Mouse (Mus musculus): ENCODE results near the gene Erp44. TPM values are rescaled to one million over a fixed set of nuclear protein-coding genes. Genes with fewer than 3 reads are reported as not detected.

Erp44 gene
- polyA plus RNA-seq, 1 experiment from 2014 or later: 66.0 TPM

- Histone ChIP-seq H3K27me3 (ENCODE audit: insufficient read depth, low read length) (no peaks in the 10 kb centered on the region), H3K9me3 (ENCODE audit: low read length) (no peaks in the 10 kb centered on the region), H3K4me2 (ENCODE audit: low read depth, low read length) (no peak overlapping the region), H3K36me3 (replicated peaks; ENCODE audit: insufficient read depth, low read length) (no peaks in the 10 kb centered on the region), H3K27ac (ENCODE audit: low read depth) (no peak overlapping the region), H3K4me3 (ENCODE audit: low read depth, low read length) (no peak overlapping the region), H3K4me1 (ENCODE audit: insufficient read depth) (peaks cover 3% of the 10 kb centered on the region; the same call in 1 of the 2 replicates), H3K9ac (replicated peaks) (0 out of 2 replicates have a peak overlapping the region, but pooled peaks have one; percentile 26)
- ATAC-seq (no peak), DNase-seq (no peak)
- no peak for TF ChIP-seq CTCF (IDR thresholded peaks at IDR 0.05; ENCODE audit: low read depth)
- no peak for TF ChIP-seq EP300 (IDR thresholded peaks at IDR 0.05; ENCODE audit: low read depth)
Observed at GRCm38 (mm10) chr4:48253266-48253665, 26.1 kb downstream of the Erp44 start.

- WGBS (ENCODE audit: insufficient replicate concordance): 88% methylated on average over 2 of the region's 2 CpGs
- ATAC-seq: no peak
- H3K4me2 ChIP-seq (ENCODE audit: low read depth, low read length): no peak overlapping the region
- H3K27me3 ChIP-seq (ENCODE audit: insufficient read depth, low read length): no peaks in the 10 kb centered on the region
- no peak overlapping the region for H3K9ac ChIP-seq (replicated peaks)
- H3K9me3 ChIP-seq (ENCODE audit: low read length): no peaks in the 10 kb centered on the region
- no peak overlapping the region for H3K27ac ChIP-seq (ENCODE audit: low read depth)
- H3K4me3 ChIP-seq (ENCODE audit: low read depth, low read length): no peak overlapping the region
- peaks cover 5% of the 10 kb centered on the region for H3K4me1 ChIP-seq (ENCODE audit: insufficient read depth)
- no peaks in the 10 kb centered on the region for H3K36me3 ChIP-seq (replicated peaks; ENCODE audit: insufficient read depth, low read length)
- TF ChIP-seq CTCF (IDR thresholded peaks at IDR 0.05; ENCODE audit: low read depth) (no peak), EP300 (IDR thresholded peaks at IDR 0.05; ENCODE audit: low read depth) (no peak)
- no peak for DNase-seq
Observed at GRCm38 (mm10) chr4:48244280-48244679, 35.1 kb downstream of the Erp44 start.

- WGBS (ENCODE audit: insufficient replicate concordance): 74% methylated on average over 1 of the region's 1 CpGs
Observed at GRCm38 (mm10) chr4:48243737-48244136, 35.6 kb downstream of the Erp44 start.

DNA sequence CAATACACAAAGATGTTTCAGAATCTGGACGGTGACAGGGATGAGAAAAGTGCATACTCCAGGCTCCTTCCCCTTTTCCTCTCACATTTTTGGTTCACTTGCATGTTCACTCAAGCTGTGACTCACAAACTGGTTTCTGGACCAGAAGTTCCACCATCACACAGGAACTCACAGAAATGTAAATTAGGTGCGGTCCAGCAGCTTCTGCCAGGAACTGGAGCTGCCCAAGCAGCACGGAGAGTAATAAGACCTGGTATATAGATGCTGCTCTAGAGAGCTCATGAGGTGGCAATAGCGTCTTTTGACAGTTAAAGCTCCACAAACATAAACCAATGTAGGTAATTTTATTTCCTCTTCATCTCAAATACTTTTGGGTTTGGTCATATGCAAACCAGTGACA lies 36.9 kb downstream of the Erp44 start:
- DNase-seq: no peak
- Histone ChIP-seq H3K9ac (replicated peaks) (no peak overlapping the region), H3K9me3 (ENCODE audit: low read length) (no peaks in the 10 kb centered on the region), H3K27ac (ENCODE audit: low read depth) (no peak overlapping the region), H3K4me2 (ENCODE audit: low read depth, low read length) (no peak overlapping the region), H3K4me3 (ENCODE audit: low read depth, low read length) (no peak overlapping the region), H3K36me3 (replicated peaks; ENCODE audit: insufficient read depth, low read length) (no peaks in the 10 kb centered on the region), H3K4me1 (ENCODE audit: insufficient read depth) (peaks cover 5% of the 10 kb centered on the region), H3K27me3 (ENCODE audit: insufficient read depth, low read length) (no peaks in the 10 kb centered on the region)
- ATAC-seq: no peak
- no peak for TF ChIP-seq CTCF (IDR thresholded peaks at IDR 0.05; ENCODE audit: low read depth)
- TF ChIP-seq EP300 (IDR thresholded peaks at IDR 0.05; ENCODE audit: low read depth): no peak
- 85% methylated on average over 4 of the region's 4 CpGs for WGBS (ENCODE audit: insufficient replicate concordance)

More at GRCm38 (mm10) chr4:48243737-48244136, 35.6 kb downstream of the Erp44 start:
- no peak for TF ChIP-seq EP300 (IDR thresholded peaks at IDR 0.05; ENCODE audit: low read depth)
- no peak for TF ChIP-seq CTCF (IDR thresholded peaks at IDR 0.05; ENCODE audit: low read depth)
- Histone ChIP-seq H3K4me3 (ENCODE audit: low read depth, low read length) (no peak overlapping the region), H3K4me1 (ENCODE audit: insufficient read depth) (peaks cover 5% of the 10 kb centered on the region), H3K4me2 (ENCODE audit: low read depth, low read length) (no peak overlapping the region), H3K27me3 (ENCODE audit: insufficient read depth, low read length) (no peaks in the 10 kb centered on the region), H3K36me3 (replicated peaks; ENCODE audit: insufficient read depth, low read length) (no peaks in the 10 kb centered on the region), H3K27ac (ENCODE audit: low read depth) (no peak overlapping the region), H3K9ac (replicated peaks) (no peak overlapping the region), H3K9me3 (ENCODE audit: low read length) (no peaks in the 10 kb centered on the region)
- DNase-seq (no peak), ATAC-seq (no peak)

GRCm38 (mm10) chr4:48239046-48239445 lies 40.3 kb downstream of the Erp44 start:
- no peak for ATAC-seq
- WGBS (ENCODE audit: insufficient replicate concordance): 67% methylated on average over 4 of the region's 4 CpGs

GRCm38 (mm10) chr4:48236721-48237120 lies 42.6 kb downstream of the Erp44 start:
- Histone ChIP-seq H3K27me3 (ENCODE audit: insufficient read depth, low read length) (no peaks in the 10 kb centered on the region), H3K36me3 (replicated peaks; ENCODE audit: insufficient read depth, low read length) (peaks cover 9% of the 10 kb centered on the region), H3K4me2 (ENCODE audit: low read depth, low read length) (no peak overlapping the region), H3K27ac (ENCODE audit: low read depth) (no peak overlapping the region), H3K9me3 (ENCODE audit: low read length) (no peaks in the 10 kb centered on the region), H3K4me1 (ENCODE audit: insufficient read depth) (no peaks in the 10 kb centered on the region), H3K4me3 (ENCODE audit: low read depth, low read length) (no peak overlapping the region), H3K9ac (replicated peaks) (no peak overlapping the region)
- no peak for ATAC-seq
- TF ChIP-seq EP300 (IDR thresholded peaks at IDR 0.05; ENCODE audit: low read depth): no peak
- no peak for TF ChIP-seq CTCF (IDR thresholded peaks at IDR 0.05; ENCODE audit: low read depth)
- 71% methylated on average over 3 of the region's 3 CpGs for WGBS (ENCODE audit: insufficient replicate concordance)
- no peak for DNase-seq

More at GRCm38 (mm10) chr4:48239046-48239445, 40.3 kb downstream of the Erp44 start:
- no peaks in the 10 kb centered on the region; the same call in 1 of the 2 replicates for H3K4me1 ChIP-seq (ENCODE audit: insufficient read depth)
- no peaks in the 10 kb centered on the region for H3K9me3 ChIP-seq (ENCODE audit: low read length)
- H3K9ac ChIP-seq (replicated peaks): no peak overlapping the region
- peaks cover 9% of the 10 kb centered on the region for H3K36me3 ChIP-seq (replicated peaks; ENCODE audit: insufficient read depth, low read length)
- no peak overlapping the region for H3K4me3 ChIP-seq (ENCODE audit: low read depth, low read length)
- H3K27ac ChIP-seq (ENCODE audit: low read depth): no peak overlapping the region
- no peak for DNase-seq
- no peaks in the 10 kb centered on the region for H3K27me3 ChIP-seq (ENCODE audit: insufficient read depth, low read length)
- TF ChIP-seq CTCF (IDR thresholded peaks at IDR 0.05; ENCODE audit: low read depth): no peak
- TF ChIP-seq EP300 (IDR thresholded peaks at IDR 0.05; ENCODE audit: low read depth): no peak
- H3K4me2 ChIP-seq (ENCODE audit: low read depth, low read length): no peak overlapping the region

DNA sequence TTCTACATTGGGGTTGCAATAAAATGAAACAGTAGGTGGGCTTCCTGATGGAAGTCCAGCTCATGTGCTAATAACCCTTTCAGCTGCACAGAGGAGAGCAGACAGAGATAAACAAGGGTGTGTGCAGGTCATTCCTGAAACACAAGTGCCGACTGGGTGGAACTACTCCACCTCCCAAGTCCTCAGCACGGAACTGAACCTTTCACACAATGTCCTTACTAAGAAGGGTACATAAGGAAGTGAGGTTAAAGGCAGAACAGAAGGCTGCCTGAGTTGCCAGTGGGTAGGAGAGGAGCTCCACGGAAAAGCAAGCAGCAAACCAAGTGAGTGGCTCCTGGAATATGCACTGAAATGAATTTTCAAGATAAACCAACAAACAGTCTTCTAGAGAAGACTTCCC lies 52.6 kb downstream of the Erp44 start:
- H3K4me1 ChIP-seq (ENCODE audit: insufficient read depth): no peaks in the 10 kb centered on the region
- 52% methylated on average over 3 of the region's 3 CpGs for WGBS (ENCODE audit: insufficient replicate concordance)

More for the DNA sequence above, 52.6 kb downstream of the Erp44 start:
- Histone ChIP-seq H3K9me3 (ENCODE audit: low read length) (no peaks in the 10 kb centered on the region), H3K4me2 (ENCODE audit: low read depth, low read length) (no peak overlapping the region), H3K4me3 (ENCODE audit: low read depth, low read length) (no peak overlapping the region), H3K27me3 (ENCODE audit: insufficient read depth, low read length) (no peaks in the 10 kb centered on the region), H3K9ac (replicated peaks) (no peak overlapping the region), H3K36me3 (replicated peaks; ENCODE audit: insufficient read depth, low read length) (no peaks in the 10 kb centered on the region), H3K27ac (ENCODE audit: low read depth) (no peak overlapping the region)
- no peak for DNase-seq
- no peak for ATAC-seq
- TF ChIP-seq CTCF (IDR thresholded peaks at IDR 0.05; ENCODE audit: low read depth) (no peak), EP300 (IDR thresholded peaks at IDR 0.05; ENCODE audit: low read depth) (no peak)

All from liver, postnatal 0 days (tissue).